Mouse (Mus musculus) heart, postnatal 0 days (tissue): Measurements from ENCODE around the gene Serpina11.

Source experiments
- CTCF ChIP-seq: IDR thresholded peaks from 2 replicates; pipeline ENCODE4 v1.5.1; 2016; ENCODE audit warnings: antibody characterized with exemption, control low read depth, low read depth
- EP300 ChIP-seq: IDR thresholded peaks from 2 replicates; pipeline ENCODE4 v1.6.1; 2016; ENCODE audit warnings: antibody characterized with exemption, low read depth

DNA sequence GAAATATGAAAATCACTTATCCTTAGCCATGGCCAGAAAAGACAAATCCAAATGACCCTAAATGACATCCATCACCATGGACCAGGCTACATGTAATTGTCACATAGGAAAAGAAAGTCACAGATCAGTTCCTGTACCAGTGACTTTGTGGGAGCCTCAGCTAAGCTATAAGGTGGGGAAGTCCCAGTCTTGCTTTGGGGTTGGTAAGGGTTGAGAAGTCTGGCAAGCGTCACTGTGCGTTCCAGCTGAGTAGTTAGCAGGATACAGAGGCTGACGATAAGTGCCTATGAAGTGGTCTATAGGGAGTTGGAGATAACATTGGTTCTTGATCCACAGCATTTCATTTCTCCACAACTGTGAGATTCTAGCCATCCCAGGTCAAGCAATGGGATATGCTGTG lies 25.5 kb upstream of the Serpina11 start:
- TF ChIP-seq CTCF (no peak), EP300 (no peak)
